Mouse (Mus musculus): ENCODE data around the gene Ceacam2. TPM values are rescaled to one million over a fixed set of nuclear protein-coding genes. Genes with fewer than 3 reads are reported as not detected.
"Not testable (repeated sequence)": the region's sequence is repeated elsewhere in the genome, so short reads cannot be mapped to it uniquely, and the experiment has no call there.

Ceacam2 gene
- total RNA-seq, 2 experiments from 2014 or later = 0.11 to 0.23 TPM

DNA sequence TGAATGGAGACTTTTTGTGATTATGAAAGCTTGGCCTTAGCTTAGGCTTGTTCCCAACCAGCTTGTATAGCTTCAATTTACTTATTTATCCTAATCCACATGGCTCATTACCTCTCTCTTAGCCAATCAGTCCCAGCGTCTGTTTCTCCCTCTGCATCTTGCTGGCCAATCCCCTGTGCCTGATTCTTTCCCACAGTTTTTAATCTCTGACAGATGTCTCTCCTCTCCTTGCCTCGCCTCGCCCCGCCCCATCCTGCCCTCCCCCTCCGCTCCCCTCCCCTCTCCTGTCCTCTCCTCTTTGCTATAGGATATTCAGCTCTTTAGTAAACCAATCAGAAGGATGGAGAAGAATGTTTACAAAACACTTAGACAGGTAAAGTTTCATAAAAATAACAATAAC, 54.6 kb downstream of the Ceacam2 start:
- no peak for DNase-seq (ENCODE audit: low spot score in 2 of 2)

DNA sequence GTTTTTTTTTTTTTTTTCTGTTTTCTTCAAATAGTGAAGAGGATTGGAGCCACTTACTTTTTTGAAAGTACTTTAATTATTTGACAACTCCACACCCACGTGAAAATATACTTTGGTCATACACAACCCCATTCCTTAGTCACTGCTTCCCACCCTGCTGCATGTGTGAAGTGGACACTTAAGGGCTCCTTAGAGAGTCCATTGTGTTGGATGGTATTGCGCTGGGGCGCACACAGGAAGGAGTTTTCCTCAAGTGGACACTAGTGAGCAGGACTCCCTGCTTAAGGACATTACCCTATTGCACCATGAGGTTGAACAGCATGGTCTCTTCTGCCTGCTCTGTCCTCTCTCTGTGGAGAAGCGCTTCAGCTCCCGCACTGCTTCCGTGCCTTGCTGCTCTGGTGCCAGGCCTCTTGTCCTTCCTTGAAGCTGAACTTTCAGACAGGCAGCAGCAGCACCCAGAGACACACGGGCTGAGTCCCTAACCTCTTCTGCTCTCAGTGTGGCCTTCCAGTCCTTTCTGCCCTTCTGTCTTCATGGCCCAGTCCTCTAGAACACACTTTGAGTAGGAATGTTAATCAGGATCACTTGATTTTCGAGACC, 56.4 kb downstream of the Ceacam2 start:
- no peak for DNase-seq (ENCODE audit: low spot score in 2 of 2)

DNA sequence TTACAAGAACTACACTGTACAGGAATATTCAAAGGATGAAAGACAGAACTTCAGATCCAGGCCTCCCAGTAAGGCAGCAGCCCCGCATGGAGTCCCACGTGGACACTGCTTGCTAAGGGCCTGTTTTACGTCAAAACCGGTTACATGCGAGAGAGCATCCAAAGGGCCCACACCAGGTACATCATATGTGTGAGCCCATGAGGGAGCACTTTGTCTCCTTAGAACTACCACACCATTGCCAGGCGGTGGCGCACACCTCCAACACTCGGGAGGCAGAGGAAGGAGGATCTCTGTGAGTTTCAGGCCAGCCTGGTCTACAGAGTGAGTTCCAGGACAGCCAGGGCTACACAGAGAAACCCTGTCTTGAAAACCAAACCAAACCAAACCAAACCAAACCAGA, 58.9 kb downstream of the Ceacam2 start:
- DNase-seq (ENCODE audit: low spot score in 2 of 2) = not testable (repeated sequence)

DNA sequence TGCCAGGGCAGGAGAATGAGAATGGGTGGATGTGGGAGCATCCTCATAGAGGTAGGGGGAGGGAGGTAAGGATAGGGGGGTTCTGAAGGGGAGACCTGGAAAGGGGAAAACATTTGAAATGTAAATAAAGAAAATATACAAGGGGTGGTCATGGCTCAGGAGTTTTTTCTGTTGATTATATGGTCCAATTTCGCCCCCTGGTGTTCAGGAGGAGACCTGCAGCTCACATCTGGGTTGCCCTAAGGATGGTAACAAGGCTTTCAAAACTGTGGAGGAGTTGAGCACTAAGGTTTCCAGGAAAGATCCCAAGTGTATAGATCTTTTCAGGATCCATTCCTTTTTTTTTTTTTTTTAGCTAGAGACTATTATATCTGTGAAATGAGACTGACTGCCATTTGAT, 60.2 kb downstream of the Ceacam2 start:
- DNase-seq (ENCODE audit: low spot score in 2 of 2) = peak; percentile 39 to 61

DNA sequence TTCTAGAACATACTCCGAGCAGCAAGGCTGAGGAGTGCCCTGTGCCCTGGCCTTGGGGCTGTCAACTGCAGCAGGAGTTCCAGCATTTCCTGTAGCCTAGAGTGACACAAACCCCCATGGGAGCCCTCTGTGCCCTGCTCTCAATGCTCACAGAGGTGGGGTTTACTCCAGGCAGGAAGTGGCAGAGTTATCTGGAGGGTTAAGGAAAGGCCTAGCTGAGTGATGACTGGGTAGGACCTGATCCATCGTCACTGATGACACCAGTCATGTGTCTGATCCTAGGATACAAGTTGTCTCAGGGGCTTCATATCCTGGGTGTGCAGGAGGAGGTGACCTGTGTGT, 61.9 kb downstream of the Ceacam2 start:
- DNase-seq (ENCODE audit: low spot score in 2 of 2) = not testable (repeated sequence)

DNA sequence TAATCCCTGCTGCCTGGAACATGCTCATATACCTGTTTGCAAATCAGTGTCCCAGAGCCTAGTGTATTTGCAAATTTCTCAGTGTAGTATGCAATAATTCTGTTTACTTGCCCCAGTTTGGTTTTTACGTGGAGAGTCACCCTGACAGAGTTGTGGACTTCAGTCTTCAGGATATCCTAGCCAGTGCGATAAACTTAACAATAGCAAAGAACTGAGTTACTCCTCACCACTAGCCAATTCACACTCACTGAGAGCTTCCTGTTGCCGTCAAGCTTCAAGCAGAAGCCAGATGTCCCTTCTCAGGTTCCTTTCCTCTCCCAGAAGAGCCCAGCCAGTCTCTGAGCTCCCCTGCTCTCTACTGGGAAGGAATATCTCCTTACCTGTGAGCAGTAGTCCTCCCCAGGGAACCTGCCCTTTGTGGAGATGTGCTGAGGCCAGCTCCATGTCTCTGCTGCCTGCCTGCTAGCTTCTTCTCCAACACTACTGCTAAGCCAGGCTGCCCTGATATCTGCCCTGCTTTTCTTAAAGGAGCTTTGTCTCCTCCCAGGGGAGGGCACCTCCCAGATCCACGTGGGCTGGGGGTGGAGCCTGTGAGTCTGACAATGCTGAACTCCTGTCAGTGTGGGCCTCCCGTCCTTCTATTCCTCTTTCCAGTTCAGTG, 62.4 kb downstream of the Ceacam2 start, which contains the start of gene Ceacam1:
Gene Ceacam1, minus strand, starts transcription at position 513 of the 661 bp plus-strand sequence.
- DNase-seq (ENCODE audit: low spot score in 2 of 2) = peak; percentile 9 to 12

DNA sequence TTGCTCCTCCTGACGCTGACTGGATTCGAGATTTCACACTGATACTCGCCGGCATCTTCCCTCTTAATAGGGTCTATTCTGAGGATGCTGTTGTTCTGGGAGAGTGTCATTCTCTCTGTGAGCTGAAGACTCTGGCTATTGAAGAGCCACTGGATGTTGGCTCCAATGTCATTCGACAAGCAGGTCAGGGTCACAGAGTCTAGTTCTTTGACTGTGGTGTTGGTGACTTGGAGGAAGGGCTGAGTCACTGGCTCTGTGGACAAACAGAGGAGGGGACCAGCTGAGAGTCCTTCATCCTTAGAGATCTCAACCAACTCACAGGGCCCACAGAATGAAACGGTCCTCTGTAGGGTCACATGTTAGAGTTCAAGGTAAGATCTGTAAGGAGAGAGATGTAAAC, 67.8 kb downstream of the Ceacam2 start:
- DNase-seq (ENCODE audit: low spot score in 2 of 2) = not testable (repeated sequence)

Other genes starting within 250 kb of the Ceacam2 start
- 10 to 100 TPM; 63.0 to 67.6 TPM for gene Pafah1b3, start 241.9 kb downstream of the Ceacam2 start, total RNA-seq (2021)
- gene Prr19, start 238.4 kb downstream of the Ceacam2 start, total RNA-seq (2021) = under 1 TPM; 0.27 to 0.30 TPM
- 10 to 100 TPM; 66.4 to 70.3 TPM for gene Tmem145, start 233.8 kb downstream of the Ceacam2 start, total RNA-seq (2021)
- gene Megf8, start 222.7 kb downstream of the Ceacam2 start, total RNA-seq (2021) = 10 to 100 TPM; 79.7 to 87.1 TPM
- not detected for gene Cnfn, start 170.1 kb downstream of the Ceacam2 start, total RNA-seq (2021)
- gene Lipe, start 141.1 kb downstream of the Ceacam2 start, total RNA-seq (2021) = 1 to 10 TPM; 5.5 to 6.8 TPM
- not detected for gene Cxcl17, start 127.0 kb downstream of the Ceacam2 start, total RNA-seq (2021)
- 1 to 10 TPM; 2.1 to 2.4 TPM for gene Ceacam1, start 62.3 kb downstream of the Ceacam2 start, total RNA-seq (2021)
- not detected for gene Erich4, start 76.0 kb upstream of the Ceacam2 start, total RNA-seq (2021)
- gene Dmac2, start 79.6 kb upstream of the Ceacam2 start, total RNA-seq (2021) = 10 to 100 TPM; 27.3 to 29.8 TPM
- 1 to 10 TPM; 2.8 to 3.1 TPM for gene B3gnt8, start 86.8 kb upstream of the Ceacam2 start, total RNA-seq (2021)
- 10 to 100 TPM; 33.2 to 36.1 TPM for gene Bckdha, start 119.1 kb upstream of the Ceacam2 start, total RNA-seq (2021)
- gene Exosc5, start 119.3 kb upstream of the Ceacam2 start, total RNA-seq (2021) = 10 to 100 TPM; 22.6 to 29.4 TPM
- 10 to 100 TPM; 37.2 to 46.4 TPM for gene Tmem91, start 135.3 kb upstream of the Ceacam2 start, total RNA-seq (2021)
- 10 to 100 TPM; 26.6 to 29.8 TPM for gene B9d2, start 140.9 kb upstream of the Ceacam2 start, total RNA-seq (2021)
- 10 to 100 TPM; 11.0 to 12.9 TPM for gene Tgfb1, start 147.1 kb upstream of the Ceacam2 start, total RNA-seq (2021)
- 10 to 100 TPM; 44.4 to 45.8 TPM for gene Ccdc97, start 179.2 kb upstream of the Ceacam2 start, total RNA-seq (2021)
- gene Hnrnpul1, start 214.9 kb upstream of the Ceacam2 start, total RNA-seq (2021) = 100 to 1,000 TPM; 122 to 129 TPM
- 10 to 100 TPM; 43.2 to 44.9 TPM for gene Axl, start 248.8 kb upstream of the Ceacam2 start, total RNA-seq (2021)